Mouse (Mus musculus) adrenal gland (tissue): ENCODE results near the gene Retreg1.

Experiments
- intact Hi-C: fragments of 180-260 bp; cut with DNase I; formaldehyde crosslinking; loops from one replicate; pipeline ENCODE4 v1.15.1; 2025

Gene Retreg1

DNA sequence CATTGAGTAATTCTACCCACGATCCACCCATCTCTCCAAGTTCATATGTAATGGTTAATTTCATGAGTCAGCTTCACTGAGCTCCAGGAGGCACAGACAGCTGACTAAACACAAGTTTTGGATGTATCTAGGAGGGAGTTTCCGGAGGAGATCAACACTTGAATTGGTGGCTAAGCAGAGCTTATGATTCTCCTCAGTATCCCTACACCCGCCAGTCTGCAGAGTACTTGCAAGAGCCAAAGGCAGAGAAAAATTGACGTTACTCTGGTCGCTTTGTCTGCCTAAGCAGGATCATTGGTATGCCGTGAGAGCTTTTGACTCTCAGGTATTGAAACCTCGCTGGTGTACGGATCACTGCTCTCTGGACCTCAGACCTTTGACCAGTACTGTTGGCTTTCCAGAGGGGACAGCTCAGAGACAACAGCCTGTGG, 16.4 kb upstream of the Retreg1 start:
- intact Hi-C loops = no loop called here

DNA sequence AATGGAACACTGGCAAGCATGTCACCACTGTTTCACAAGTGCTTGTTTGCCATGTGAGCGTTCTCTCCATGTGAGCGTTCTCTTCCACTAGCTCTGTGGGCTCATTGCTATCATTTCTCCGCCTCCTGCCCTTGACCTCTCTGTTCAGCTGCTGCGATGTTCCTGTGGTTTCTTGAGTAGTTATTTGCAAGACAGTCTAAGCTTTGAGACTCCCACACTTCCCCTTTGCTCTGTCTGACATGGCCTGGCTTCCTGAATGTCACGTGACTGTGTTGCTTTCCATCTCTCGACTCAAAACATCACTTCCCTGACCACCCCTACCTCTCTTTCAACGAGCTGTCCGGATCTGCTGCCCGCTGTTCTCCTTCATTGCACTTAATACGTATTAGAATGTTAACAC, 14.5 kb upstream of the Retreg1 start:
- intact Hi-C loops = no loop called here

DNA sequence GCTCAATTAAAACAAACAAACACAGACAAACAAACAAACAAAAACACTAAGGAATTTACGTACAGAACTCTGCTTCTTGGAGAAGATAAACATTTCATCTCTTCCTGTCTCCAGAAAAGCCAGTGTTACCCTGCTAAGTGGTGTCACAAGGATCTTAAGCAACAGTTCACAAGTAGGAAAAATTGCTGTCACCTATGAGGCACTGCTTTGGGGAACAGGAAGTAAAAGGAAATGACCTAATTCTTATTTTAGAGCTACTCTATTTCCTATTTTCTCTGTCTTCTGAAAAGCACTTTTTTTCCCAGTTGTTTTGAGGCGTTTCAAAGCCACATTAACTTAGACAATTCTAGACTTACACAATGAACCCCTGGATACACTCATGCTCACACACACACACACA, 12.6 kb upstream of the Retreg1 start:
- intact Hi-C loops = no loop called here

DNA sequence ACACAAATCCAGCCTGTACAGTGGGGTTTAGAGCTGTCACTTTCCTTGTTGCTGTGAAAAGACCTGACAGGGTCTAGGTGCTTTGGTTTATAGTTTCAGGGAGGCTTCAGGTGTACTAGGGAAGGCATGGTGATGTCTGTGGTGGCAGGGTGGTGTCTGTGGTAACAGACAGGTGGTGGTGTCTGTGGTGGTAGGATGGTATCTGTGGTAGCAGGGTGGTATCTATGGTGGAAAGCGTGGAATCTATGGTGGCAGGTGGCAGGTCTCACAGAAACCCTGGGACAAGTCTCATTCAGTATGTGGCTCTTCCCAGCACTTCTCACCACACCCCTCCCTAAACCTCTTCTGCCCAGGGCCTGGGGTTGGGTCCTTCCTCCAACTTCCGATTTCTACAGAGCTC, 8.7 kb upstream of the Retreg1 start:
- intact Hi-C loops = no loop called here

DNA sequence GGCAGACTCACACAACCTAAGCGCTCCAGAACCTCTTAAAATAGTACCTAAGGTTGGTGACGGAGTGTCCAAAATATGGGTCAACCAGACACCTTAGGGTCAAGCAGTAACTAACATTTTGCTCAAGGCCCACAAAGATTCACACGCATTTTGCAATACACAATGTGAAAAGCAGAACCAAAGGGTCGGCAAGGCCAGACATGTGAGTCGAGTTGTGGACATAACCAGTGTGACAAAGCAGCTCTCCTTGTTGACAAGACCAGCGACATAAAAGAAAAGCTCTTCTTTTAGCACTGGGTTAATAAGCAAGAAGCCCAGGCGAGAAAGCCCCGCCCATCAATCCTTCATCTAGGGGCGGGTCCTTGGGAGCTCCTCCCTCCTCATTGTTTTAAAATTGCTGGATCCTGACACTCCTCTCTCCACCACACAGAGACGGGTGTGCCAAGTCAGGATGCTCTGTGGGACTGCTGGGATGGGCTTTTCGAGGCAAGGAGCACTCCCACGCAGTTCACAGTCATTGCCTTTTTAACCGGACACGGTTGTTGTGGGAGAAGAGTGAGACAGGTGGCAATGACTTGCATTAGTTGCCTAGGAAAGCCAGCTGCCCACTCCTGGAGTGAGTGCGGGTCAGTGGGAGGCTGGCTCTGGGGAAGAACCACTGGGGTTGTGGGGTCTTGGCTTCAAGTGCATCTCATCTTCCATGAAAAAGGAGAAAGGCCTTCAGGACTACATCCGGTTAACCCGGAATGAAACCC, 7.9 kb upstream of the Retreg1 start:
- intact Hi-C loops = no loop called here

DNA sequence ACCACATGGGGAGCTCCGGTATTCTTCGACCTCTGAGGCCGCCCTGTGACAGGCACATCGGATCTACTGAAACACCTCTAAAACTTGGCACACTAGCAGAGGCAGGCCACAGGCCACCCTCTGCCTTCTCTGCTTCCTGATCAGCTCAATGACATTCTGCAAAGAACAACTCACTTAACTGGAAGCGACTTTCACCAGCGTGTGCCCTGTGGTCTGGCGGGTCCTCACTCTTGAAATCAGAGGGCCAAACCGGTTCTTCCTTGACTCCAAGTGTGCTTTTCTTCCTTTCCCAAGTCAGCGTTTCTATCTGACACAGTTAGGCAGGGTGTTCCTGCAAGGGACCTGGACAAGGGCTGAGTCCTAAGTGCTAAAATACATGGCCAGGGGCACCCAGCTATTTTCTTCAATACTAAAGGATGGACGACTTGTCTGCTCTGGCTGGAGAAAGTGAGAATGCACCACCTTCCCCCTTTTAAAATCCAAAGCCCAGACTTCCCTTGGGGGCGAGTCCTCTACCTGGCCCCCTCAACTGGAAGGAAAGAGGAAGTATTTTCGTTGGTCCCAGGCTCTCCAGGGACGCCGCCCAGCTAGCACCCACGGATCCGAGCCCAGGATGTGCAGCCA, 406 bp upstream of the Retreg1 start:
- intact Hi-C loops = no loop called here

DNA sequence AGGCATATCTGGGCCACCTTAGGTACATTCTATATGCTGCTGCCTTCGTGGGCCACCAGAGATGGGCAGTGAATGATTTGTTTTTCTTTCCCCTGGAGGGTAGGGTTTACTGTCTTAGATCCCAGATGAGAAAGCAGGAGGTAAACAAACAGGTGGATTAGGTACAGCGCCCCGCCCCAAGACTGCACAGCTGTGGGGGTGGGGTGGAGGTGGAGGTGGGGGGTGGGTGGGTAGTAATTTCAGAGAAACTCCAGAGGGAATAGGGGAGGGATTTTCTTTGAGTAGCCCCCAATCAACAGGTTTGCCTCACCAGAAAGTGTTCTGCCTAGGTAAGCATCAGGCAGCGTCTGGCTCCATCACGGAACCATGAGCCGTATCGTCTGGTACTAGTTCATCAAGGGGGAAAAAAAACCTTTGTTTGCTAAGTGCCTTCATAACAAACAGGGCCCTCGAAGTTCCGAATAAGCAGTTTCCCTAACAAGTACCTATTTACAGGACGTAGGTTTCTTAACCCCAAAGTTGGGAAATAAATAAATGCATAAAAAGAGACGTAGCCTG, 1.1 kb downstream of the Retreg1 start:
- intact Hi-C loops = no loop called here

DNA sequence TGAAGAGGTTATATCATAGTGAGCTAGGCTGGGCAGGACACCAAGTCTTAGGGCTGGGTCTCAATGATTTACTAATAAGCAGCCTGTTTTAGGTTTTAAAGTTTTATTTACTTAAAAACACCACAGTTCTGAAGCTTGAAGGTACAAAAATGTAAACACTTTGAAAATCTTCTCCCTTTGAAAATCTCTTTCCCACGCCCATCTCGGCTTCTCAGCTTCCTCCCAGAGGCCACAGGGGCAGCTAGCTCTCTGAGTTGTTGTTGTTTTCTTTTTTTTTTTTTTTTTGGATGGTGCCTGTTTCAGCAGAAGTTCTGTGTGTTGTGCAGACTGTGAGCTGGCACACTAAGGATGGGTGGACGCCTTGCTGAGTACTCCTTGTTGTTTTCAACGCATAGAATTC, 1.8 kb downstream of the Retreg1 start:
- intact Hi-C loops = no loop called here

DNA sequence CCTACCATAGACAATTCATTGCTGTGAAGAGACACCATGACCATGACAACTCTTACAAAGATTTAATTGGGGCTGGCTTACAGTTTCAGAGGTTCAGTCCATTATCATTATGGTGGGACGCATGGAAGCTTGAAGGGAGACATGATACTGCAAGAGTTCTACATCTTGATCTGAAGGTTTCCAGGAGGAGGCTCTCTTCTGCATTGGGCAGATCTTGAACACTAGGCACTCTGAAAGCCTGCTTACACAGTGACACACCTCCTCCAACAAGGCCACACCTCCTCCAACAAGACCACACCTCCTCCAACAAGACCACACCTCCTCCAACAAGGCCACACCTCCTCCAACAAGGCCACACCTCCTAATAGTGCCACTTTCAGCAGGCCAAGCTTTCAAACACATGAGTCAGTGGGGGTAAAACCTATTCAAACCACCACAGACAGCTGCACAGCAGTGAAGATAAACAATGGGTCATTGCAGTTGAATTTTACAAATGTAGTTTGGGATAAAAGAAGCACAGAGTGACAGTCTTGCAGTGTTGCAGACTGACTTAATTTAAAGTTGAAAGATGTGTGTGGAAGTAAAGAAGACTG, 4.7 kb downstream of the Retreg1 start:
- intact Hi-C loops = no loop called here

DNA sequence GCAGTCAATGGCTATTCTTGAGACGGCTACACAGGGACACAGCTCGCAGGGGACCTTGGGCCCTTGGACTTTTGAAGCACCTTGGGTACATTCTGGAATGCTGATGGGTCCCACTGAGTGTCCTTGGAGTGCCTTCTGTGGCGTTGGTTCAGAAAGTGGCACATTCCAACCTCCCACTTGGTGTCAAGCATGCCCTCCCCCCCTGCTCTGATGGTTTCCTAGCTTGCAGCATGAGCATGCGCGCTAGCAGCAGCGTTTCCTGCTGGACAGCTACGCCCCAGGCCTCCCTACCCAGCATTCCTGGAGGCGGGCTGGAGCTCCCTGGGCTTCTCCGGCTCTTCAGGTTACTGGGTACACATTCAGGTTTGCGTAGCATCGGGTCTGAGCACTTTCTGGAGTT, 7.6 kb downstream of the Retreg1 start:
- intact Hi-C loops = no loop called here

DNA sequence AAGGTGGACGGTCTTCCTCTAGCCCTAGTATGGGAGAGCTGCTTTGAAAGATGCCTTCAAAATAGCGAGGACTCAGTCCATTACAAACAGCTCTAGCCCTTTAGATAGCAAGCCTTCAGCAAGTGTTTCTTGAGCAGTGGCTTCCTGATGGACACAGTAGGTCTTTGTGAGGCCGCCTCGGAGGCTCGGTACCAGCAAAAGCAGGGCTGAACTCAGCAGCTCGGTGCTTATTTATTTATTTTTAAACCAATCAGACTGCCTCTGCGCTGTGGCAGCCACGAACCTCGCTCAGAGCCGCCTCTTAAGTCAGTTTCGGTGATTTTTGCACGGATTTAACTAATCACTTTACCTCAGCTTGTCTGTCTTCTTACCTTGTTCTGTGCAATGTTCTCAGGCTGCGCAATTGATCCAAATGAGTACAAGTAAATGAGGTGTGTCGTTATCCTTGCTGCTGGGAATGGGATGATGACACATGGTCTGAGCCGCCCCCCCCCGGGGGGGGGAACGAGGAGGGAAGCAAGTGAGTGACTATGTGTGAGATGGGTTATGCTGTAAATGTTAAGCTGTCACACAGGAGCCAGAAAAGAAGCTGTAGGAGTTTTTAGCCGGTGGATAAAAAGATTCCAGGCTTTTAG, 11.4 kb downstream of the Retreg1 start:
- intact Hi-C loops = no loop called here

DNA sequence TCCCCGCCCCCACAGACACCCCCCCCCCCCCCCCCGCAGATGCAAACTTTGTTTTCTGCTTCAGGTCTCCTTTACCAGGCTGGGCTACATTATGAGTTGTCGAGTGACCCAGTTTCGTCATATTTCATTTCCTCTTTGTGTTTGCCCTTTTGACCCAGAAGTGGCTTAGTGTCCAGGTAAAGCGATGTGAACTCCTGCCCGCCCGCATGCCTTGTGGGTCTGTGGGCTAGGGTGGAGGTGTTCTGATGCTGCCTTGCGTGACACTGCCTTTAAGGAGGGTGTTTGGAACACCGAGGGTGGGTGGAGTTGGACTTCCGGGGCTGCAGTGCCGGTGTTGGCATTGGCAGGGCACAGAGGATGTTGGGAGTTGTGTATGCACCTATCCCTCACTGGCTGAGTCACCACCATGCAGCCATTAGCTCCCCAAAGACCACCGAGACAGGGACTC, 15.7 kb downstream of the Retreg1 start:
- intact Hi-C loops = no loop called here

DNA sequence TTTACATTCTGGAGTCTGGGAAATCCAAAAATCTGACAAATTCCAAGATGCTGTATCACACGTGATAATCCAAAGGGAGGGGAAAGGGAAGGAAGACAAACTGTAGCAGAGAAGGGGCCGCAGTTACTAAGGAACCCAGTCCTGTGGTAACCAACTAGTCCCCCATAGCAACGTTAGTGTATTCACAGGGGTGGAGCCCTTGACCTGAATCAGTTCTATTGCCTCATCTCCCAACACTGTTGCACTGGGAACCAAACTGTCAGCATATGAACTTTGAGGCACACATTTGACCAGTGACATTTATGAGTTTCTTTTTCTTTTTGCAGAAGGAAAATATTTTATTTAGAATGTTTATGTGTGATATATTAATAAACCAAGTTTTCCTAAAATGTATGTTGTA, 16.5 kb downstream of the Retreg1 start:
- intact Hi-C loops = no loop called here

DNA sequence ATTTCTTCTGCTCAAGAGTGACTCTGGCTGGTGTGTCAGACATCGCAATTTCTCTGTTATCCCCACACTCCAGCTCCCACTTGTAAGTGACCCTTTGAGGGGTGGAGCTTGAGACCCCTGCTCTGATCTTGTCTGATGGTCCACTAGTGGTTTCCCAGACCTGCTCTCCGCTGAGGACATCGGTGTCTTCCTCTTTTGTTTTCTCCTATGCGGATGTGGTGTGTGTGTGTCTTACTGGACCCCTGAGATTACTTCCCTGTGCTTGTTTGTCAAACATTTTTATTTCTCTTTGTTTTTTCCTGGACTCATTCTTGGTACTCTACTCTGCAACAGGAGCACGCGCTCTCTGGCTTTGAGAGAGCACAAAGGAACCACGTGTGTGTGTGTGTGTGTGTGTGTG, 18.9 kb downstream of the Retreg1 start:
- intact Hi-C loops = no loop called here

DNA sequence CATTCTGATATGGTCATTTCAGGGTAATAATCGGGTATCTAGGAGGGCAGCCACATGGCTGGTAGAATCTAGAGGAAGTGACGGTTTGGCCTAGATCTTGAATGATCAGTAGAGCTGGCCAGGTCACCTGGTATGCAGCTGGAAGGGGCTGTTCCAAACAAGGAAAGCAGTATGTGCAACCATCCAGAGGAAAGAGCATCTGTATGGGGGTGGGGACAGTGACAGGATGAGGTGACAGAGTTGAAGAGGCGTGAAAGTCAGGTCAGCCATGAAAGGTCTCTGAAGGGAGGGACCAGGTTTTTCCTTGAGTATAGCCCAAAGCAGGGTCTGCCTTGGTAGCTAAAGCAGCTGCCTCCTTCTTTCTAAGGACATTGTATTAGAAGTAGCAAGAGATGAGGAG, 22.6 kb downstream of the Retreg1 start:
- intact Hi-C loops = no loop called here

DNA sequence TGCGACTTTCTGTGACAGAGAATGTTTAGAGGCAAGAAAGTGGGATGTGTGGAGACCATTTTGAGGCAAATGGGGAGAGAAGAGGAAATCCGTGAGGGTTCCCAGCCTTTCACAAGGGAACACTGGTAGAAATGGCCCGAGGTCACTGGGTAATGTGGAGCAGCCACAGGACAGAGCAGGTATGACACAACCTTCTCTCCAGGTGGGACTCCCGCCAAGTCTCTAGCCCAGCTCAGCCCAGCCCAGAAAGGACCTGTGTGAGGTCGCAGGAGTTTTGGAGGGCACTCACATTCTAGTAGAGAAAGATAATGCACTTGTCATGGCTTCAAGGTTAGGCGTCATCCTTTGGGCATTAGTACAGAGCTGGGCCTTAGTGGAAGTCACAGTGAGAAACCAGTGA, 23.1 kb downstream of the Retreg1 start:
- intact Hi-C loops = no loop called here

DNA sequence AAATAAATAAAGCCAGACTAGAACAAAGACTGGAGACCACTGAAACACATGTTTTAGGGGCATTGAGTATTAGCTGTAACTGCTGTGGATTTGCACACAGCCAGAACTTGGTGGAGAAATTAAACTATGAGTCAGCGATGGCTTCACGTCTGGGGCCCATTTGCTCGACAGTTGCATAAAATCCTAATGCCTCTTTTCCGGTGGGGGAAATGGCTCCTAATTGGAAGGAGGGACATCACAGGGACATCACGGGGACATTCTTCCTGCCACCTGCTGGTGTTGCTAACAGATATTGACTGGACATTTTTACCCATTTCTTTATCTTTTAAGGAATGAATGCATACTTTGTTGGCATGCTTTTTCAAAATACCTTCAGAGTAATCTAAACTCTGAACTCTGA, 26.1 kb downstream of the Retreg1 start:
- intact Hi-C loops = no loop called here

DNA sequence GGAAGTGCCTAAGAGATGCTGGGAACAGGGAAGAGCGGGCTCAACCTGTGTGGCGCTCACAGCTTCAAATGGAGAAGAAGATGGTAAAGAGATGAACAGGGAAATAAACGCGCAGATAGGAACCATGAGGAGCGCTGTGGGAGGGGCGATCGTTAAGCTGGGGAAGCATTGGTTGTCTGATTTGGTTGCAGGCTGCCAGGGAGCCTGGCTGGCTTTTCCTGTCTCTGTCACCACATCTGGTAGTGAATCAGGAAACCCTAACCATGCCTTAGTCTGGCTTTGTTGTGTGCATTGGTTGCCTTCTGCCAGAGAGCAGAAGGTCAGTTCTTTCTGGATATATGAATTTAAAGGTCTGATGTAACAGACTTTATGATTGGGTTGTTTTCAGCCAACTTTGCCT, 28.5 kb downstream of the Retreg1 start:
- intact Hi-C loops = no loop called here

DNA sequence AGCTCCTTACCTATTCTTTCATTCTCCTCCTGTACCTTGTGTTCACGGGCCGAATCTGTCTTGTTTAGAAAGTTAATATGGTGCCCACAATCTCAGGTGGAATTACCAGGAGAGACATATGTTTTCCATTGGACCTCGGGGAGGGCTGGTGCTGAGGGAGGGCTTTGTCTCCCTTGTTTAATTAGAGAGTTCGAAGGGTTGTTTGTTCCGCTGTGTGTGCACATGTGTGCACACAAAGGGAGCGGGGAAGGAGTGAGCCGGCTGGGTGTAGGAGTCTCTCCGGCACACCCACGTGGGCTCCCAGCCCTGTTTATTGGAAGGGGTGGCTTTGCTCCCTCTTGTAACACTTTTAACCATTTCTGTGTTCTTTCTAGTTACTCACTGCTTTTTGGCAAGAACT, 29.1 kb downstream of the Retreg1 start:
- intact Hi-C loops = no loop called here

DNA sequence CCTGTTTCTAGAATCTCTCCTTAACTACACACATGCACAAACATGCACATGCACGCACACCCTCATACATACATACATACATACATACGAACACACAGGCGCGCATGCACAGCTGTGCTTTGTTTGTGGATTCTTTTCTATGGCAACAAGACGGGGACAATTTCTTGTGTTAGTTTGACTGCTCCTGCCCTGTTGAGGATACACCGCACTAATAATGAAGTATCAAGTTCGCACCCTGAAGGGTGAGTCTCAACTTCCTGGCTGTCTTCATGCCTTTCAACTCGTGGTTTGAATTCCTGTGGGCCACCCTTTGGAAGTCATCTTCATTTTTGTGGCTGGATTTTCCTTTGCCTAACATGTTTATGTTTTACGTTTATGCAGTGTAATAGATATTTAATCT, 29.7 kb downstream of the Retreg1 start:
- intact Hi-C loops = no loop called here

DNA sequence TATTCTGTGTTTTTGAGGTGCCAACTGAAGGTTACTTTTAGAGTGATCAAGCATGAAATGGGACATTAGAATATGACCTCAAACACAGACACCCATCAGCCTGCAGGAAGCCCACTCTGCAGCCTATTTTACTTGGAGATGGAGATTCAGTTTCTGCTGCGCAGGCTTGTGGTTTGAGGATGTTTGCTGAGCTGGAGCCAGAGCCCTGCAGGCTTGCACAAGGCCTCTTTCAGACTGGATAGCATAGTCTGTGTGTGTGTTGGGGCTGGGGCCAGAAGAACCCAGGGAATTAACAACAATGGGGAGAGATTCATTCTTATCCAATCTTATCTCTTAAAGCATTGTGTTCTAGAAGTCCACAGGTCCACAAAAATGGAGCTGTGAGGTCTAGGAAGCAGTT, 30.6 kb downstream of the Retreg1 start:
- intact Hi-C loops = no loop called here

DNA sequence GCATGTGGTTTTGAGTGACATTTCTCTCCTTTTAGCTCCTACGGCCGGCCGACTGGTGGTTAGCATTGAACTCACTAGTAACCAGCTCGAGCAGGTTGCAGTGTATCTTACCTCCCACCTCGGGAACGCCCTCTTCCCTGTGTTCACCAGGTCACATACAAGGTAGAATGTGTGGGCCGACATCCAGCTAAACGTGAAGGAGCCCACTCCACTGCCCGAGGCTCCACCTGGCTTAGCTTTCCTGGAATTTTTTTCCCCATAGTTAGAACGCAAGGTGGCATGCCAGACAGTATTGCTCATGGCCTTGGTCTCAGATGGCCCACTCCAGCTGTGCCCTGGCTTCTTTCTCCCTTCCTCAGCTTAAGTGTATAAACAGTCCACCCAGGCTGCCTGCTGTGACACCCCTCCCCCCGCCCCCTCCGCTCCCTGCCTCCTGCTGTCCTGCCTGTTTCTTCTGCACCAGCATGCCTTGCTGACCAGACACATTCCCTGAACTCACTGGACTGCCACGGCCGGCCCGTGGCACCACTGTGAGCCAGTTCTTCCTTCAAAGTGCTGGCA, 33.7 kb downstream of the Retreg1 start:
- intact Hi-C loops = loop anchor here (5.0 kb wide), 1 partner anchor 69 kb away; no protein-coding TSS in a partner anchor
